Mouse (Mus musculus) myocyte (in vitro differentiated cells): Measurements from ENCODE around the gene Srsf2. TPM values are rescaled to one million over a fixed set of nuclear protein-coding genes. Genes with fewer than 3 reads are reported as not detected.

ENCODE experiments used
- H3K27me3 ChIP-seq: one replicate; pipeline ENCODE4 v1.6.1; 2011; ENCODE audit not compliant: control insufficient read depth, insufficient read depth, insufficient read length
- H3K36me3 ChIP-seq: one replicate; pipeline ENCODE4 v1.6.1; 2011; ENCODE audit not compliant: control insufficient read depth, insufficient read depth
- H3K4me2 ChIP-seq: one replicate; pipeline ENCODE4 v1.6.1; 2011; ENCODE audit warnings: low read depth, control low read depth
- H3K4me3 ChIP-seq: one replicate; pipeline ENCODE4 v1.5.1; 2011; ENCODE audit warnings: mild to moderate bottlenecking, control low read depth, moderate library complexity
- H3K79me2 ChIP-seq: one replicate; pipeline ENCODE4 v1.6.1; 2011; ENCODE audit not compliant: control insufficient read depth, insufficient read depth
- H3ac ChIP-seq: one replicate; pipeline ENCODE4 v1.6.1; 2011; ENCODE audit not compliant: control insufficient read depth, insufficient read length
- CEBPB ChIP-seq: IDR thresholded peaks from 2 replicates; pipeline ENCODE4 v1.6.1; 2011; ENCODE audit warnings: mild to moderate bottlenecking, moderate library complexity; ENCODE audit not compliant: poor library complexity, insufficient read depth, severe bottlenecking
- E2F4 ChIP-seq: IDR thresholded peaks from one replicate; pipeline ENCODE4 v1.6.1; 2011; ENCODE audit warnings: mild to moderate bottlenecking, control low read depth, moderate library complexity; ENCODE audit not compliant: insufficient read depth
- MAX ChIP-seq: IDR thresholded peaks from one replicate; pipeline ENCODE4 v1.6.1; 2011; ENCODE audit warnings: low read depth, mild to moderate bottlenecking, control low read depth
- MYOD1 ChIP-seq, 3 experiments: IDR thresholded peaks; one replicate each; pipeline ENCODE4 v1.6.1; 2011; ENCODE audit warnings: control low read depth in 2 of 3, low read depth in 2 of 3, mild to moderate bottlenecking in 2 of 3, moderate library complexity in 1 of 3; ENCODE audit not compliant: insufficient read length in 2 of 3, control insufficient read depth in 1 of 3
- MYOG ChIP-seq, 3 experiments: IDR thresholded peaks; one replicate each; pipeline ENCODE4 v1.6.1; 2011; ENCODE audit warnings: control low read depth in 2 of 3, low read depth in 2 of 3, mild to moderate bottlenecking in 2 of 3; ENCODE audit not compliant: insufficient read length in 2 of 3, control insufficient read depth in 1 of 3, insufficient read depth in 1 of 3
- POLR2A ChIP-seq: IDR thresholded peaks from one replicate; pipeline ENCODE4 v1.6.1; 2011; ENCODE audit warnings: low read depth, mild to moderate bottlenecking, control low read depth, moderate library complexity; ENCODE audit not compliant: insufficient read length
- POLR2AphosphoS2 ChIP-seq: IDR thresholded peaks from one replicate; pipeline ENCODE4 v1.6.1; 2011; ENCODE audit warnings: low read depth, control low read depth; ENCODE audit not compliant: insufficient read length
- REST ChIP-seq: IDR thresholded peaks from one replicate; pipeline ENCODE4 v1.6.1; 2011; ENCODE audit warnings: mild to moderate bottlenecking, control low read depth, moderate library complexity; ENCODE audit not compliant: insufficient read depth, insufficient read length
- SRF ChIP-seq: IDR thresholded peaks from one replicate; pipeline ENCODE4 v1.6.1; 2011; ENCODE audit warnings: low read depth; ENCODE audit not compliant: control insufficient read depth, insufficient read length
- TCF12 ChIP-seq: IDR thresholded peaks from one replicate; pipeline ENCODE4 v1.6.1; 2011; ENCODE audit warnings: mild to moderate bottlenecking, control low read depth; ENCODE audit not compliant: poor library complexity, insufficient read depth, severe bottlenecking
- TCF3 ChIP-seq: IDR thresholded peaks from one replicate; pipeline ENCODE4 v1.6.1; 2011; ENCODE audit warnings: low read depth, control low read depth; ENCODE audit not compliant: insufficient read length
- USF1 ChIP-seq: IDR thresholded peaks from one replicate; pipeline ENCODE4 v1.6.1; 2011; ENCODE audit warnings: low read depth, mild to moderate bottlenecking, control low read depth, moderate library complexity
- polyA plus RNA-seq: library from polyadenylated mRNA; unstranded; fragments of >200 nt; fragmentation: generic; extraction: Trizol; gene quantifications from one replicate; pipeline ENCODE4 v1.2.1, GENCODE M21; 2012; ENCODE audit warnings: missing spikeins

Srsf2 gene
- polyA plus RNA-seq, 1 experiment: 145 TPM

- H3K4me3 ChIP-seq: no peak overlapping the region
These were observed 44.0 kb downstream of the Srsf2 start for GRCm38 (mm10) chr11:116808811-116809395.

DNA sequence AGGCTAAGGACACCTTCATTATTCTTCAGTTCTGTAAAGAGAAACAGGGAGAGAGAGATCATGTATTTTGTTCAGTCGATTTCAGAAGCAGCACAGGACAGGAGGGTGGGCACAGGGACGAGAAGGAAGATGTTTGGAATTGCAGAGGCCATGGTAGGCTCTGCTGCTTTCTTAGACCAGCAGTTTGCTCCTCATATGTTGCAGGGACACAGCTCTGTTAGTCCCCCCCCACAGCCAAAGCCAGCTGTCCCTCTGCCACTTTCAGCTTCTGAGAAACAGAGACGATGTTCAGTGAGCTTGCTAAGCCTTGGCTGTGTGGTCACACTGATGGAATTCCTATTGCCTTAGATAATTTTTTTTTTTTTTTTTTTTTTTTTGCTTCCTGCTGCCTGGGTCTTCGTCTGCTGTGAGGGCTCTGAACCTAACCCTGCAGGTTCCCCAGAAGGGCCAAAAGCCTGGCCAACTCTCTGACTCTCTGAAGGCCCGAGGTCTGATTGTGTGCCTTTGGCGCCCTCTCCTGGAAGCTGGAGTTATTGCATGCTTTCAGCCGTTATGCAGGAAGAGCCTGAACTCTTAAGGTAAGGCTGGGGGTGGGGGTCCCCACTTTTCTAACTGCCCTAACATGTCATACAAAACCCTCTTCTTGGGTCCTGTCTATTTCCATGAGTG lies 44.8 kb downstream of the Srsf2 start:
- TF ChIP-seq MYOD1 (IDR thresholded peaks at IDR 0.05; ENCODE audit: control insufficient read depth in 1 of 3, insufficient read length in 2 of 3, low read depth in 2 of 3): peak in 2 of 3 experiments; percentile 44 to 73
- TF ChIP-seq MYOG (IDR thresholded peaks at IDR 0.05; ENCODE audit: control insufficient read depth in 1 of 3, insufficient read depth in 1 of 3, insufficient read length in 2 of 3, low read depth in 2 of 3): peak in 1 of 3 experiments; percentile 82
- peak; percentile 0 for TF ChIP-seq TCF12
- TF ChIP-seq POLR2AphosphoS2: no peak
- TF ChIP-seq POLR2A: no peak
- no peak for TF ChIP-seq MAX
- Histone ChIP-seq H3K4me3 (no peak overlapping the region), H3K36me3 (peaks cover 11% of the 10 kb centered on the region), H3ac (no peak overlapping the region), H3K27me3 (no peaks in the 10 kb centered on the region), H3K4me2 (no peak overlapping the region), H3K79me2 (no peaks in the 10 kb centered on the region)

More at GRCm38 (mm10) chr11:116808811-116809395, 44.0 kb downstream of the Srsf2 start:
- Histone ChIP-seq H3K27me3 (no peaks in the 10 kb centered on the region), H3K4me2 (no peak overlapping the region), H3ac (no peak overlapping the region), H3K36me3 (peaks cover 11% of the 10 kb centered on the region), H3K79me2 (peaks cover 5% of the 10 kb centered on the region)
- TF ChIP-seq TCF3: no peak
- no peak for TF ChIP-seq MYOD1 (IDR thresholded peaks at IDR 0.05; ENCODE audit: control insufficient read depth in 1 of 3, insufficient read length in 2 of 3, low read depth in 2 of 3)
- TF ChIP-seq USF1: no peak
- no peak for TF ChIP-seq POLR2AphosphoS2
- TF ChIP-seq REST: no peak
- no peak for TF ChIP-seq E2F4
- TF ChIP-seq CEBPB: no peak
- TF ChIP-seq POLR2A: no peak
- TF ChIP-seq MAX: no peak
- no peak for TF ChIP-seq MYOG (IDR thresholded peaks at IDR 0.05; ENCODE audit: control insufficient read depth in 1 of 3, insufficient read depth in 1 of 3, insufficient read length in 2 of 3, low read depth in 2 of 3)
- no peak for TF ChIP-seq SRF
- TF ChIP-seq TCF12: no peak

DNA sequence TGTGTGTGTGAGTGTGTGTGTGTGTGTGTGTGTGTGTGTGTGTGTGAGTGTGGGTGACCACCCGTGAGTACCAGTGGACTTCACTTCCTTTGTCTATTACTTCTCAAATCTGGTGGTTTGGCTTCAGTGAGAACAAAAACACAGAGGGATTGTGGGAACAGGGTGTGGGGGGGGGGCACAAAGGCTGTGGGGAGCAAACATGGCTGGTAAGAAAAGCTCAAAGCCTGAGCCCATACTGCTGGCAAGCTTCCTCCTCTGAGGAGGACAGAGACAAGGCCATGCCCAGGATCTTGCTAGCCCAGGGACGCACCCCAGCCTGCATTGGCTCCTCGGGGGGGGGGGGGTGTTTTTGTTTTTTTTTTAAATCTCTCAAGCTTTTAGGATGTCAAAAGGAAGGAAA lies 45.4 kb downstream of the Srsf2 start:
- peaks cover 11% of the 10 kb centered on the region for H3K36me3 ChIP-seq
- H3ac ChIP-seq: no peak overlapping the region
- TF ChIP-seq TCF12 (no peak), E2F4 (no peak), MYOD1 (IDR thresholded peaks at IDR 0.05; ENCODE audit: control insufficient read depth in 1 of 3, insufficient read length in 2 of 3, low read depth in 2 of 3) (no peak), MAX (no peak), POLR2A (no peak), SRF (no peak), REST (no peak), MYOG (IDR thresholded peaks at IDR 0.05; ENCODE audit: control insufficient read depth in 1 of 3, insufficient read depth in 1 of 3, insufficient read length in 2 of 3, low read depth in 2 of 3) (no peak), POLR2AphosphoS2 (no peak), CEBPB (no peak), TCF3 (no peak), USF1 (no peak)
- no peaks in the 10 kb centered on the region for H3K27me3 ChIP-seq
- H3K4me2 ChIP-seq: peak overlapping the region; percentile 3
- H3K79me2 ChIP-seq: no peaks in the 10 kb centered on the region
- H3K4me3 ChIP-seq: no peak overlapping the region

- H3ac ChIP-seq: no peak overlapping the region
These were observed 45.8 kb downstream of the Srsf2 start for GRCm38 (mm10) chr11:116807116-116807515.

More at GRCm38 (mm10) chr11:116807116-116807515, 45.8 kb downstream of the Srsf2 start:
- Histone ChIP-seq H3K27me3 (no peaks in the 10 kb centered on the region), H3K4me2 (peak overlapping the region; percentile 3), H3K36me3 (peaks cover 11% of the 10 kb centered on the region), H3K79me2 (no peaks in the 10 kb centered on the region), H3K4me3 (no peak overlapping the region)
- TF ChIP-seq POLR2A (no peak), POLR2AphosphoS2 (no peak), CEBPB (no peak), REST (no peak), SRF (no peak), E2F4 (no peak)
